Mouse (Mus musculus) bone marrow macrophage, adult 2 months (primary cell): ENCODE results near the gene Gba. TPM values are rescaled to one million over a fixed set of nuclear protein-coding genes. Genes with fewer than 3 reads are reported as not detected.
A peak's percentile ranks its signal among the peaks of the same experiment; 100 is the strongest.
"Not testable (repeated sequence)": the region's sequence is repeated elsewhere in the genome, so short reads cannot be mapped to it uniquely, and the experiment has no call there.

Source experiments
- H3K27ac ChIP-seq: 2 replicates; pipeline ENCODE4 v1.5.1; 2012; ENCODE audit warnings: low read depth, low read length; ENCODE audit not compliant: insufficient read depth
- H3K4me1 ChIP-seq: 2 replicates; pipeline ENCODE4 v1.6.1; 2012; ENCODE audit warnings: low read length; ENCODE audit not compliant: control insufficient read depth, insufficient read depth
- H3K4me3 ChIP-seq: 2 replicates; pipeline ENCODE4 v1.5.1; 2012; ENCODE audit warnings: mild to moderate bottlenecking, low read length, moderate library complexity; ENCODE audit not compliant: insufficient read depth
- CTCF ChIP-seq: IDR thresholded peaks from 2 replicates; pipeline ENCODE4 v1.5.1; 2012; ENCODE audit warnings: low read depth, mild to moderate bottlenecking, low read length, moderate library complexity
- POLR2A ChIP-seq: IDR thresholded peaks from 2 replicates; pipeline ENCODE4 v1.6.1; 2012; ENCODE audit warnings: mild to moderate bottlenecking, low read depth, low read length, borderline replicate concordance
- polyA plus RNA-seq: library from polyadenylated mRNA; stranded (reverse); fragments of >200 nt; gene quantifications from 2 replicates; pipeline ENCODE4 v1.2.4, GENCODE M21; 2012; ENCODE audit not compliant: missing spikeins, insufficient read depth, insufficient read length

The Gba gene
- 130 and 141 TPM in 2 replicates for polyA plus RNA-seq

GRCm38 (mm10) chr3:89202253-89203141 lies at the start of gene Gba:
Gene Gba (plus strand): TSS chr3:89202928.
- TF ChIP-seq POLR2A: no peak
- TF ChIP-seq CTCF: no peak
- H3K27ac ChIP-seq: peak within 1 kb of the TSS; percentile 67

DNA sequence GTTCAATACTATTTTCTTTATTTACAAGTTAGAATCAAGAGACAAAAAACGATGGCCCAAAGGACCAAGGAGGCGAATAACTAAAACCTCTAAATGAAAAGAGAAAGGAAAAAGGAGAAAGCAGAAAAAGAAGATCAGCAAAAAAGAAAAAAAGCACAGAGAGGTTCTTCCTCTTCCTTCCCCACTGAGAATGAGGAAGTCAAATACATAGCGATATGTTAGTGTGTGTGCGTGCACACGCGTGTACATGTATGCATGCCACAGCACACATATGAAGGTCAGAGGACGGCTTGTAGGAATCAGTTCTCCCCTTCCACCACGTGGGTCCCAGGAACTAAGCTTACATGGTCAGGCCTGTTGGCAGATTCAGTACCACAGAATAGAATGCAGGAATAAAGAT lies 45.8 kb upstream of the Gba start:
- no peak for TF ChIP-seq CTCF
- no peak for TF ChIP-seq POLR2A
- Histone ChIP-seq H3K4me1 (peaks cover 6% of the 10 kb centered on the region), H3K27ac (no peak overlapping the region), H3K4me3 (no peak overlapping the region)

More at GRCm38 (mm10) chr3:89202253-89203141, at the start of gene Gba:
- Histone ChIP-seq H3K4me1 (peaks cover 15% of the 10 kb centered on the region), H3K4me3 (peak within 1 kb of the TSS; percentile 86)

- Histone ChIP-seq H3K4me1 (peaks cover 12% of the 10 kb centered on the region), H3K4me3 (no peak overlapping the region), H3K27ac (no peak overlapping the region)
- TF ChIP-seq CTCF: no peak
- TF ChIP-seq POLR2A: no peak
These were observed 44.1 kb upstream of the Gba start for GRCm38 (mm10) chr3:89158651-89159050.

DNA sequence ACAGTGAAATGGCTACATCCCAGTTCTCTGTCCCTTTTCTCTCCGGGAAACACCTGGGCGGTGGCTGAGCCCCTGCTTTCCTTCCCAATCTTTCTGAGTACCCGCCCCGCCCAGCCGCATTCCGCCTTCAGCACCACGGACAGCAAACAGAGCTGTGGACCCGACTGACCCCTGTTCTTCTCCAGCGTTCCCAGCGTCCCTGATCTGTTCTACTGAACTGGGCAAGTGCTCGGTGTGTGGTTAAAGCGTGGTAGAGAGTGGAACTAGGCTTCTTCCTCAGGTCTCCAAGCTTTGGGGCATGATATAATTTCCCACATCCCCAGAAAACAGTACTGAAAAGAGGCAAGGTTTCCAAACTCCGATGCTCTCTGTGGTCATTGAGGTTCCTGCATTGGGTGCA lies 43.5 kb upstream of the Gba start:
- no peak overlapping the region for H3K27ac ChIP-seq
- peak overlapping the region; percentile 67 for H3K4me3 ChIP-seq
- H3K4me1 ChIP-seq: peaks cover 15% of the 10 kb centered on the region
- TF ChIP-seq POLR2A: no peak
- no peak for TF ChIP-seq CTCF

GRCm38 (mm10) chr3:89159616-89160344 lies 42.9 kb upstream of the Gba start, which contains the start of gene Hcn3:
Gene Hcn3 (minus strand): TSS chr3:89160196.
- peak within 1 kb of the TSS; percentile 67 for H3K4me3 ChIP-seq
- TF ChIP-seq CTCF: no peak
- no peak for TF ChIP-seq POLR2A

DNA sequence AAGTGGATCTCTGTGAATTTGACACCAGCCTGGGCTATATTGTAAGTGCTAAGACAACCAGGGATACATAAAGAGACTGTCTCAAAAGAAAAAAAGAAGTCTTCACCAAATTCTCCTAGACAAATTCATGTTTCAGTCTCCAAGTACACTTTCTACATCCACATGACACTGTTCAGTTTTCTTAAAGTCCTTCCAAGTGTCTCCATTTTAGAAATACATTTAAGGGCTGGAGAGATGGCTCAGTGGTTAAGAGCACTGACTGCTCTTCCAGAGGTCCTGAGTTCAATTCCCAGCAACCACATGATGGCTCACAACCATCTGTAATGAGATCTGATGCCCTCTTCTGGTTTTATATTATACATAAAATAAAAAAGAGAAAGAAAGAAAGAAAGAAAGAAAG lies 41.5 kb upstream of the Gba start:
- not testable (repeated sequence) for H3K27ac ChIP-seq, H3K4me3 ChIP-seq
- peaks cover 20% of the 10 kb centered on the region for H3K4me1 ChIP-seq

More at GRCm38 (mm10) chr3:89159616-89160344, 42.9 kb upstream of the Gba start, which contains the start of gene Hcn3:
- Histone ChIP-seq H3K4me1 (peaks cover 15% of the 10 kb centered on the region), H3K27ac (no peak within 1 kb of the TSS)

- TF ChIP-seq CTCF (no peak), POLR2A (no peak)
- no peak overlapping the region for H3K4me3 ChIP-seq
- H3K4me1 ChIP-seq: peaks cover 22% of the 10 kb centered on the region
- no peak overlapping the region for H3K27ac ChIP-seq
These were observed 40.9 kb upstream of the Gba start for GRCm38 (mm10) chr3:89161786-89162185.

GRCm38 (mm10) chr3:89163123-89163522 lies 39.6 kb upstream of the Gba start:
- no peak overlapping the region for H3K4me3 ChIP-seq
- peaks cover 20% of the 10 kb centered on the region for H3K4me1 ChIP-seq
- H3K27ac ChIP-seq: peak overlapping the region; percentile 49
- no peak for TF ChIP-seq POLR2A
- TF ChIP-seq CTCF: no peak

GRCm38 (mm10) chr3:89163643-89164245 lies 39.0 kb upstream of the Gba start:
- Histone ChIP-seq H3K4me1 (peaks cover 20% of the 10 kb centered on the region), H3K27ac (peak overlapping the region; percentile 83), H3K4me3 (peak overlapping the region; percentile 92)
- no peak for TF ChIP-seq CTCF
